Mouse (Mus musculus): ENCODE data around the gene Clcn1.

The Clcn1 gene

GRCm38 (mm10) chr6:42286448-42286847 is at the start of gene Clcn1:
Gene Clcn1, plus strand, starts transcription at chr6:42286685.
- 73% methylated on average over 5 of the region's 5 CpGs for WGBS

GRCm38 (mm10) chr6:42237276-42237805 is 49.1 kb upstream of the Clcn1 start:
- 43% methylated on average over 6 of the region's 6 CpGs for WGBS

GRCm38 (mm10) chr6:42241311-42242045 is 45.0 kb upstream of the Clcn1 start:
- WGBS, result 69% methylated on average over 6 of the region's 6 CpGs

- 6% methylated on average over 28 of the region's 28 CpGs for WGBS
Measured at GRCm38 (mm10) chr6:42245711-42246353, 40.7 kb upstream of the Clcn1 start, which contains the start of gene Gstk1. Gene Gstk1, plus strand, starts transcription at chr6:42245935.

- WGBS, result 40% methylated on average over 8 of the region's 8 CpGs
Measured at GRCm38 (mm10) chr6:42247173-42247572, 39.3 kb upstream of the Clcn1 start.

- WGBS, result 87% methylated on average over 1 of the region's 1 CpGs
Measured at GRCm38 (mm10) chr6:42247981-42248380, 38.5 kb upstream of the Clcn1 start.

GRCm38 (mm10) chr6:42251791-42252190 is 34.7 kb upstream of the Clcn1 start:
- WGBS, result 92% methylated on average over 4 of the region's 4 CpGs

- WGBS, result 66% methylated on average over 2 of the region's 2 CpGs
Measured at GRCm38 (mm10) chr6:42253103-42253502, 33.4 kb upstream of the Clcn1 start.

- 25% methylated on average over 11 of the region's 11 CpGs for WGBS
Measured at GRCm38 (mm10) chr6:42257303-42257863, 29.1 kb upstream of the Clcn1 start.

GRCm38 (mm10) chr6:42260430-42260829 is 26.1 kb upstream of the Clcn1 start:
- 76% methylated on average over 6 of the region's 6 CpGs for WGBS

- WGBS, result 40% methylated on average over 20 of the region's 20 CpGs
Measured at GRCm38 (mm10) chr6:42261524-42262170, 24.8 kb upstream of the Clcn1 start, which contains the start of gene Tmem139. Gene Tmem139, plus strand, starts transcription at chr6:42261970.

- WGBS, result under 1% methylated on average over 51 of the region's 51 CpGs
Measured at GRCm38 (mm10) chr6:42264626-42265312, 21.7 kb upstream of the Clcn1 start, which contains the start of gene Casp2. Gene Casp2, plus strand, starts transcription at chr6:42264985.

GRCm38 (mm10) chr6:42265391-42266330 is 20.8 kb upstream of the Clcn1 start:
- under 1% methylated on average over 21 of the region's 21 CpGs for WGBS

- WGBS, result 13% methylated on average over 2 of the region's 2 CpGs
Measured at GRCm38 (mm10) chr6:42276151-42276550, 10.3 kb upstream of the Clcn1 start.

- WGBS, result 82% methylated on average over 5 of the region's 5 CpGs
Measured at GRCm38 (mm10) chr6:42282865-42283528, 3.5 kb upstream of the Clcn1 start.

GRCm38 (mm10) chr6:42293327-42293726 is 6.8 kb downstream of the Clcn1 start:
- 83% methylated on average over 6 of the region's 6 CpGs for WGBS

- 76% methylated on average over 3 of the region's 3 CpGs for WGBS
Measured at GRCm38 (mm10) chr6:42295549-42296094, 9.1 kb downstream of the Clcn1 start.

GRCm38 (mm10) chr6:42299362-42299761 is 12.9 kb downstream of the Clcn1 start:
- WGBS, result 81% methylated on average over 5 of the region's 5 CpGs

GRCm38 (mm10) chr6:42309816-42310378 is 23.4 kb downstream of the Clcn1 start:
- WGBS, result 68% methylated on average over 8 of the region's 8 CpGs
